Mouse (Mus musculus) left cerebral cortex, postnatal 25 days (tissue): ENCODE measurements around the gene Dtnb. TPM values are rescaled to one million over a fixed set of nuclear protein-coding genes. Genes with fewer than 3 reads are reported as not detected.
"Not testable (repeated sequence)": the region's sequence is repeated elsewhere in the genome, so short reads cannot be mapped to it uniquely, and the experiment has no call there.

ENCODE experiments used
- DNase-seq, 2 experiments: peaks; one replicate each; pipeline ENCODE4 v3.0.0; 2022; ENCODE audit warnings: low spot score in 2 of 2, mixed read lengths in 1 of 2
- intact Hi-C: fragments of 180-260 bp; cut with DNase I; formaldehyde crosslinking; loops from one replicate; pipeline ENCODE4 v1.15.1; 2025
- total RNA-seq, 2 experiments: library from RNA; stranded (reverse); gene quantifications; 2 replicates each; pipeline ENCODE4 v1.2.3; 2021

The Dtnb gene
- total RNA-seq, 2 experiments from 2014 or later, result 105 to 112 TPM

DNA sequence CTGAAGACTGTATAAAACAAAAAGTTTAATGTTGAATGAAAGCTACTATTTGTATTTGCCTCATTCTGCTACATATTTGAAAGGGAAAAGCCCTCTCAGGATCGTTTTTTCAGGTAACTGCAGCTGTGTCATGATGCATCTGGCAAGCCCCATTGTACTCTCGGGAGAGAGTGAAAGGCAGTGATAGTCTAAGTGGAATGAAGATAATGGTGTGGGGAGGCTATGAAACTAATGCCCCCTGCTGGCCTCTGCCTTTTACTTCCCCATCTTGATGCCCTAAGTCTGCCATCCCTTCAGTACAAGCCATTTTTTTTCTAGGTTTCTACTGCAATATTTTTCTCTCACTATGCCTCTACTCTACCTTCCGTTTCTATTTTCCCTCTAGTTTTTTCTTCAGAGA lies 69.8 kb downstream of the Dtnb start:
- intact Hi-C loops, result no loop called here
- no peak for DNase-seq

GRCm38 (mm10) chr12:3656799-3657198 lies 84.6 kb downstream of the Dtnb start:
- no peak for DNase-seq
- intact Hi-C loops, result no loop called here

DNA sequence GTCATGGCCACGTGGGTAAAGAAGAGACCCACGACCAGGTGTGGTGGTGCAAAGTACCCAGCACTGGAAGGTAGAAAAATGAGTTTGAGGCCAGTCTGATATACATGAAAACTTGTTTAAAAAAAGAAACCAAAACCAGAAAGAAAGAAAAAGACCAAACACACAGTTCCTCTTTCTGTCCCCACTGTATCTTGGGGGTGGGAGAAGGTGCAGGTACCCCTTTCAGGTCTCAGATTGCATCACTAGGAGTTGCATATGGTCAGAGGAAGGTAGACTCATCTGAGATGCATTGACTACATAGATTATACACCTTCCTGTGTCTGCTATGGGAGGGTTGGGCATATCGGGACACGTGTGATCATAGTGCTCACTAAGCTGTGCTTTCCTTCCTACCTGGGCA lies 85.1 kb downstream of the Dtnb start:
- DNase-seq, result no peak
- intact Hi-C loops, result no loop called here

DNA sequence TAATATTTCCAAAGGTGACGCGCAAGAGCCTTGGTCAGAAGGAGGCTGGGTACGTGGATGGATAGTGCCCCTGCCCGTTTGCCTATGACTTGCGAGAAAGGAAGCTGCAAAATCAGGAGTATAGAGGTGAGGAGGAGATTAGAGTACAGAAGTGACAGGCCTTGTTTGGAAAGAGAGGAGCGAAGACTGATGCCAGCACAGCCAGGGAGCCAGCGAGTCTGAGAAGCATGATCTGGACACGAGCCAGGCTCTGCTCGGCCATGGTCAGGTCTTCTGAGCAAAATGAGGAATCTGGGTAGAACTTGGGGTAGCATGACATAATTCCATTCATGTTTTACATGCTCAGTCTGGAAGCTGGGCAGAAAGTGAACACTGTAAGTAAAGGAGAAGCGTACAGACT lies 85.6 kb downstream of the Dtnb start:
- intact Hi-C loops, result no loop called here
- DNase-seq, result no peak

DNA sequence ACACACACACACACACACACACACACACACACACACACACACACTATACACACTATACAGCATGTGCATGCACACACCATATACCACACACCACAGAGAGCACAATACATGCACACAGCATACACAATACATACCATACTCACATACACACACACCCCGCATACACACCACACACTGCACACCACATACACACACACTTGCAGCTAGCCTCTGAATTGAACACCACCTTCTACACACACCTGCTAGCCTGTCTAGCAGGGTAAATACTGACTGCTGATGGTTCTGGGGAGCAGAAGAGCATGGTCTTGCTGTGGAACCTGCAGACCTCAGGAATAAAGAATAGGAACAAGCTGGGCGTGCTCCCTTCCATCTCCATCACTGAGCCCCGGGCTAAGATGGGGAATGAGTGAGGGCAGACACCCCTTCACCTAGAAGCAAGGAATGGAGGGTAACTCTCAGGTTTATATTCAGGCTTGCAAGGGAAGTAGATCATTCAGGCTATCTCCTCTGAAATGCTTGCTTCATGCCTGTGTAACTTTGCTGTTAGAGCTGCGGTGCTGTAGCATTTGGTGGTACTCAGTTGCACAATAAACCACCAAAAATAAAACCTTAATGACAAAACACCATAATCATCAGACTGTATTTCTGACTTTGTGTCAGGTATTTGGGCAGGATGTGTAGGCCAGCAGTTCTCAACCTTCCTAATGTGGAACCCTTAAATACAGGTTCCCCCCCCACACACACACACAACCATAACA lies 87.6 kb downstream of the Dtnb start:
- DNase-seq, result no peak
- intact Hi-C loops, result loop anchor here (5.0 kb wide), 1 partner anchor 423 kb away; the partner anchor contains the start of gene Dnajc27

DNA sequence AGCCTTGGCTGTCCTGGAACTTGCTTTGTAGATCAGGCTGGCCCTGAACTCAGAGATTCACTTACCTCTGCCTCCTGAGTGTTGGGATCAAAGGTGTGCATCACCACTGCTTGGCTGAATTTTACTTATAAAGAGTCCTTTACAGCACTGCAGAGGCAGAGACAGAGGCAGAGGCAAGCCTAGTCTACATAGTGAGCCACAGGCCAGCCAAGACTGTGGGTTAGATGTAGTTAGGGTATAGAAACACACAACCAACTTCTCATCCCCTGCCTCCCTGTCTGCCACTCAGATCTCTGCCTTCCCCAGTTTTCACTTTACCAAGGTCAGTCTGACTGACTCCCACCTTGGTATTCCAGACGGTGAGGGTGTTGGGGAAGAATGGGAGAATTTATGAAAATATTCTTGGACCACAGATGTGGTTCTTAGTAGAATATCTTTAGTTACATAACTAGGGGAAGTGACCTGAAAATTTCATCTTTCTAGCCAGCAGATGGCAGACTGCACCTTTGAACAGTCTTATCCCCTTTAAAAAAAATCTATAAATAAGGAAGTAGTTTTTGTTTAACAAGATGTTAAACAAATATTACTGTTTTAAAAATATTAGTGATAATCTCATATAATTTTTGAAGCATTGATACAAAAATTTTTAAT lies 88.9 kb downstream of the Dtnb start:
- DNase-seq, result peak; percentile 42 to 69
- intact Hi-C loops, result loop anchor here (5.0 kb wide), 1 partner anchor 421 kb away; the partner anchor contains the start of gene Dnajc27

GRCm38 (mm10) chr12:3662660-3663059 lies 90.5 kb downstream of the Dtnb start:
- intact Hi-C loops, result loop anchor here (5.0 kb wide), 1 partner anchor 420 kb away; the partner anchor contains the start of gene Dnajc27
- peak in 1 of 2 experiments; percentile 54 for DNase-seq

DNA sequence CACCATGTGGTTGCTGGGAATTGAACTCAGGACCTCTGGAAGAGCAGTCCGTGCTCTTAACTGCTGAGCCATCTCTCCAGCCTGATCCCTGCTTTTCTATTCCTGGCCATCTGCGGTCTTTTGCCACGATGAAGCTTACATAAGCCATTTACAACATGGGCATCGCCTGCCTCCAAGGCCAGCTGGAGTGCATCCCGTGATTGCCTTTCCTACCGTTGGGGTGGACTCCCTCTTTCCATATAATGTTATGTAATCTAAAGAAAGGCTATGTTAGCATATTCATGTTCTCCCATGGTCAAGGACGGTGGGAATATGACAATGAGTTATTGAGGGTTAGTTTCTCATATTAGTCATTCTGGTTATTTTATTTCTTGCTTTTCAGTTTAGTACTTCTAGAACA lies 91.2 kb downstream of the Dtnb start:
- DNase-seq, result no peak
- intact Hi-C loops, result loop anchor here (5.0 kb wide), 1 partner anchor 419 kb away; the partner anchor contains the start of gene Dnajc27

GRCm38 (mm10) chr12:3669971-3670381 lies 97.8 kb downstream of the Dtnb start:
- intact Hi-C loops, result no loop called here
- DNase-seq, result no peak

- no peak for DNase-seq
- intact Hi-C loops, result no loop called here
Measured at GRCm38 (mm10) chr12:3671117-3671516, 98.9 kb downstream of the Dtnb start.

DNA sequence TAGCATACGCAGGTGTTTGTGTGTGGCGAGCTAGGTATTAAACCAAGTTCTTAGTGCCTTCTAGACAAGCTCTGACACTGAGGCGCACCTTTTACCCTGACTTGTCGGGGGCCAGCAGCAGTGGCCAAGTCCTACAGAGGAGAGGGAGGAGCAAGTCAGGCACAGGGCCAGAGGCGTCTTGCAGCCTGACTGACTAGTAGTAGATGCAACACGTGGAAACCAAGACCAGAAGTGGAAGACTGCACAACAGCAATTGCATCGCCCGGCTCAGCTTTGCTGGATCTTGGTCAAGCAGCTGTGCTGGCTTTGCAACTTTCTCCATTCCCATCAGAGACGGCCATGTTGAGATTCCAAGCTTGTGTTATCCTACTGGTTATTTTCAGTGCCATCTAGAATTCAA lies 100.6 kb downstream of the Dtnb start:
- intact Hi-C loops, result no loop called here
- no peak for DNase-seq

DNA sequence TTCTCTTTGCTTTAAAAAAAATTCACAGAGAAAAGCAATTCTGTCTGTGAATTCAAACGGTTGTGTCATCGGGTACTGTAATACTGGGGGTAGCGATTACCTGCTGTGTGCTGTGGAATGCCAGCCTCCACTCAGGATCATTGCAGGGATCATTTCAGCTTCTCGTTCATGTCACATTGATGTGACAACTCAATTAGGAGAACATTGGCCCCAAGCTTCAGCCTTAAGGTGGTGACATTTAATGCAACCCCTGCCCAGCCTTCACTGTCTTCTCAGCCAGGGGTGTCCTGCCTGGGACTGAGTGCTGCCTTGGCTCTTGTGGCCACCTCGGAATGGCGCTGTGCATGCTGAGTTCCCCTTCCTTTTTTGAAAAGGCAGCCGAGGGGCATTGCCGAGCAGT lies 101.7 kb downstream of the Dtnb start:
- no peak for DNase-seq
- intact Hi-C loops, result no loop called here

- intact Hi-C loops, result no loop called here
- DNase-seq, result peak; percentile 80 to 97
Measured at GRCm38 (mm10) chr12:3674913-3675312, 102.7 kb downstream of the Dtnb start.

- DNase-seq, result no peak
- intact Hi-C loops, result no loop called here
Measured at GRCm38 (mm10) chr12:3680721-3681120, 108.5 kb downstream of the Dtnb start.

DNA sequence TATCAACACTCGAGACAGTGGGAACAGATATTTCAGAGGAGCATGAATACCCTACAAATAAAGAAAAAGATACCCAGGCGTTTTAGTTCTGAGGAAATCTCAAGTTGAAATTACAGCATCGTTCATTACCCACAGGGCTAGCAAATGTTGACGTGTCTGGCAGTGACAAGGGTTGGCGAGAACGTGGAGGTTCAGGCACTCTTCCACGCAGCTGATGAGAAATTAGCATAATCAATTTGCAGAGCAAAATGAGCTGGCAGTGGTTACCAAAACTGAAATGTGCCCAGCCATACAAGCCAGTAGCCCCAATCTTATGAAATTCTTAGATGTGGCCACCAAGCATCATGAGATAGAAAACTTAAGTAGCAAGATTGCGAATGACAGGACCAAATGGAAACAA lies 110.9 kb downstream of the Dtnb start:
- intact Hi-C loops, result no loop called here
- DNase-seq, result no peak

GRCm38 (mm10) chr12:3686419-3686940 lies 114.3 kb downstream of the Dtnb start:
- intact Hi-C loops, result no loop called here
- DNase-seq, result no peak

- intact Hi-C loops, DNase-seq: not testable (repeated sequence)
Measured at GRCm38 (mm10) chr12:3690926-3691529, 118.8 kb downstream of the Dtnb start.

DNA sequence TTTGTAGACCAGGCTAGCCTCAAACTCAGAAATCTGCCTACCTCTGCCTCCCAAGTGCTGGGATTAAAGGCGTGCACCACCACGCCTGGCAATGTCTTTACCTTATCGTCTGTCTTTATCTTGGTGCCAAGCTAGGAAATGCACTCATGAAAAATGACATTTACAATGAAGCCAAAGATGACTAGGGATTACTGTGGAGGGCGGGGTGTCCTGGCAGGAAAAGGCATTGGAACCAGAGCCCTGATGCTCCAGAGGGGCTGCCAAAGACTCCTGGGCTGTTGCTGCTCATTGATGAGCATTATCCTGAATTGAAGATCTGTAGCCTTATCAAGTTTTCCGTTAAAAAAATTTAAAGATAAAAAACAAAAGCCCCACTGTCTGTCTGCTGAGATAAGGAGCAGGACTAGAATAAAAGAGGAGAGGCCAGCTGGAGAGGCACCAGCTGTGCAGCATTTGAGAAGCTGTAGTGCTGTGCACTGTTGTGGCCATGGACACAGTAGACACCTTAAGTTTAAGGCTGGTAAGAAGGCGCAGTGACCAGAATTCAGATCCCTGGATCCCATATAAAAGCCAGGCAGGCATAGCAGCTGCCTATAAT lies 120.7 kb downstream of the Dtnb start:
- intact Hi-C loops, result no loop called here
- no peak for DNase-seq

- peak; percentile 50 to 64 for DNase-seq
- intact Hi-C loops, result loop anchor here (5.0 kb wide), 1 partner anchor 96 kb away; no protein-coding TSS in a partner anchor
Measured at GRCm38 (mm10) chr12:3695741-3696501, 123.7 kb downstream of the Dtnb start.
